In genomic region chr6:4748506-4748961, GRCm38 (mm10) we compare ENCODE assay signal across 8 mouse cellular contexts. TPM values are rescaled to one million over a fixed set of nuclear protein-coding genes. Genes with fewer than 3 reads are reported as not detected.
DNase-seq lines count a peak whose midpoint lies in the region; ATAC-seq and TF ChIP-seq lines count a peak whose summit lies in the region.

No protein-coding gene starts in this region.

- H3K4me2 ChIP-seq in embryonic facial prominence, embryonic 14.5 days (ENCODE audit: low read depth, low read length) = peak overlapping the region; percentile 54
- peak overlapping the region; percentile 60 for H3K4me2 ChIP-seq in hindbrain, embryonic 15.5 days
- H3K4me2 ChIP-seq in liver, postnatal 0 days (ENCODE audit: low read depth, low read length) = peak overlapping the region; percentile 74
- peak overlapping the region; percentile 57 for H3K4me2 ChIP-seq in stomach, embryonic 14.5 days (replicated peaks; ENCODE audit: low read depth, low read length)

- peak overlapping the region; percentile 74 for H3K27ac ChIP-seq in embryonic facial prominence, embryonic 14.5 days (replicated peaks; ENCODE audit: low read depth, low read length)
- peak overlapping the region; percentile 60 for H3K27ac ChIP-seq in hindbrain, embryonic 15.5 days (replicated peaks)
- H3K27ac ChIP-seq in liver, postnatal 0 days (ENCODE audit: low read depth) = peak overlapping the region; percentile 29; the same call in 1 of the 2 replicates
- no peak overlapping the region; the same call in 1 of the 2 replicates for H3K27ac ChIP-seq in stomach, embryonic 14.5 days (ENCODE audit: low read length)

- no peak for TF ChIP-seq CTCF in liver, postnatal 0 days (IDR thresholded peaks at IDR 0.05; ENCODE audit: low read depth)

- H3K9ac ChIP-seq in embryonic facial prominence, embryonic 14.5 days (ENCODE audit: low read depth, low read length) = peak overlapping the region; percentile 51
- H3K9ac ChIP-seq in hindbrain, embryonic 15.5 days = 0 out of 2 replicates have a peak overlapping the region, but pooled peaks have one; percentile 14
- H3K9ac ChIP-seq in liver, postnatal 0 days (replicated peaks) = no peak overlapping the region
- no peak overlapping the region for H3K9ac ChIP-seq in stomach, embryonic 14.5 days (replicated peaks; ENCODE audit: low read depth, low read length)

- peak overlapping the region; percentile 56 for H3K4me3 ChIP-seq in embryonic facial prominence, embryonic 14.5 days (ENCODE audit: low read depth, low read length)
- peak overlapping the region; percentile 42 for H3K4me3 ChIP-seq in hindbrain, embryonic 15.5 days
- H3K4me3 ChIP-seq in liver, postnatal 0 days (ENCODE audit: low read depth, low read length) = peak overlapping the region; percentile 36
- H3K4me3 ChIP-seq in stomach, embryonic 14.5 days (ENCODE audit: low read depth, low read length) = peak overlapping the region; percentile 36

- no peaks in the 10 kb centered on the region for H3K36me3 ChIP-seq in embryonic facial prominence, embryonic 14.5 days (ENCODE audit: control insufficient read depth, insufficient read depth, low read length)
- H3K36me3 ChIP-seq in hindbrain, embryonic 15.5 days = no peaks in the 10 kb centered on the region
- H3K36me3 ChIP-seq in liver, postnatal 0 days (replicated peaks; ENCODE audit: insufficient read depth, low read length) = no peaks in the 10 kb centered on the region
- no peaks in the 10 kb centered on the region for H3K36me3 ChIP-seq in stomach, embryonic 14.5 days (ENCODE audit: control insufficient read depth, insufficient read depth, low read length)

- H3K9me3 ChIP-seq in embryonic facial prominence, embryonic 14.5 days (ENCODE audit: control insufficient read depth, low read length) = peaks cover 24% of the 10 kb centered on the region
- no peaks in the 10 kb centered on the region for H3K9me3 ChIP-seq in hindbrain, embryonic 15.5 days
- no peaks in the 10 kb centered on the region for H3K9me3 ChIP-seq in liver, postnatal 0 days (ENCODE audit: low read length)
- H3K9me3 ChIP-seq in stomach, embryonic 14.5 days (ENCODE audit: control insufficient read depth, low read depth, low read length) = peaks cover 15% of the 10 kb centered on the region; the same call in 1 of the 2 replicates

- ATAC-seq in embryonic facial prominence, embryonic 14.5 days (ENCODE audit: low read depth) = peak; percentile 7; the same call in 1 of the 2 replicates
- peak; percentile 8; the same call in 1 of the 2 replicates for ATAC-seq in hindbrain, embryonic 15.5 days (ENCODE audit: low FRiP score, low read depth)
- ATAC-seq in liver, postnatal 0 days = peak; percentile 15; the same call in 1 of the 2 replicates
- 0 out of 2 replicates have a peak, but pooled peaks have one; percentile 11 for ATAC-seq in stomach, embryonic 14.5 days (ENCODE audit: insufficient number of reproducible peaks, insufficient read depth, low FRiP score, low read depth)

- no peak for TF ChIP-seq EP300 in liver, postnatal 0 days (IDR thresholded peaks at IDR 0.05; ENCODE audit: low read depth)

- no peaks in the 10 kb centered on the region for H3K27me3 ChIP-seq in embryonic facial prominence, embryonic 14.5 days (replicated peaks; ENCODE audit: control insufficient read depth, insufficient read depth, low read length)
- no peaks in the 10 kb centered on the region for H3K27me3 ChIP-seq in hindbrain, embryonic 15.5 days
- 0 out of 2 replicates have a peak, but pooled peaks cover 4% of the 10 kb centered on the region for H3K27me3 ChIP-seq in liver, postnatal 0 days (ENCODE audit: insufficient read depth, low read length)
- no peaks in the 10 kb centered on the region for H3K27me3 ChIP-seq in stomach, embryonic 14.5 days (ENCODE audit: control insufficient read depth, insufficient read depth, low read length)

- H3K4me1 ChIP-seq in embryonic facial prominence, embryonic 14.5 days (ENCODE audit: control insufficient read depth, insufficient read depth, low read length) = no peaks in the 10 kb centered on the region
- no peaks in the 10 kb centered on the region for H3K4me1 ChIP-seq in hindbrain, embryonic 15.5 days (replicated peaks)
- H3K4me1 ChIP-seq in liver, postnatal 0 days (ENCODE audit: insufficient read depth) = no peaks in the 10 kb centered on the region
- H3K4me1 ChIP-seq in stomach, embryonic 14.5 days (ENCODE audit: control insufficient read depth, insufficient read depth, low read length) = no peaks in the 10 kb centered on the region; the same call in 1 of the 2 replicates

- WGBS in embryonic facial prominence, embryonic 14.5 days = 54% methylated on average over 15 of the region's 15 CpGs
- 40% methylated on average over 15 of the region's 15 CpGs for WGBS in hindbrain, embryonic 15.5 days
- 56% methylated on average over 14 of the region's 15 CpGs for WGBS in liver, postnatal 0 days (ENCODE audit: insufficient replicate concordance)
- WGBS in stomach, embryonic 14.5 days = 48% methylated on average over 15 of the region's 15 CpGs

- peak; percentile 11 for DNase-seq in heart, adult 8-10 months (ENCODE audit: low spot score)
- no peak for DNase-seq in heart, postnatal 4 days
- peak; percentile 27 for DNase-seq in Muller cell, postnatal 12 days (ENCODE audit: inconsistent ontology term)
- no peak for DNase-seq in embryonic facial prominence, embryonic 14.5 days (ENCODE audit: low spot score)
- DNase-seq in liver, postnatal 0 days = no peak
- DNase-seq in thymus, adult 18-20 months = no peak

RNA-seq across cellular contexts. Expression of gene Peg10, which starts 1.4 kb away (rescaled TPM):
- 1 to 10 TPM in 2 of 4 experiments, under 1 TPM in 2; 0.83 to 1.2 (median 1.0) TPM for total RNA-seq in heart, adult 8-10 months (2022)
- 10 to 100 TPM in 1 of 2 experiments, 1 to 10 TPM in 1; 9.1 to 10.3 TPM for total RNA-seq in heart, postnatal 4 days (2021)
- 21.2 and 22.3 TPM in 2 replicates for polyA plus RNA-seq in embryonic facial prominence, embryonic 14.5 days (2014; fragmentation: Nextera tagmentation; extraction: Ambion mirVana)
- polyA plus RNA-seq in hindbrain, embryonic 15.5 days (2015; fragmentation: Nextera tagmentation; extraction: Ambion mirVana) = 6.6 and 7.0 TPM in 2 replicates
- polyA plus RNA-seq in liver, postnatal 0 days (2015; fragmentation: Nextera tagmentation; extraction: Ambion mirVana) = 1.1 and 1.2 TPM in 2 replicates
- 8.2 and 8.5 TPM in 2 replicates for polyA plus RNA-seq in stomach, embryonic 14.5 days (2014; fragmentation: Nextera tagmentation; extraction: Ambion mirVana)

RNA-seq across cellular contexts. Expression of gene Sgce, which starts 1.5 kb away (rescaled TPM):
- 10 to 100 TPM; 15.6 to 19.6 (median 17.3) TPM for total RNA-seq in heart, adult 8-10 months (2022)
- 10 to 100 TPM; 45.5 to 48.0 TPM for total RNA-seq in heart, postnatal 4 days (2021)
- polyA plus RNA-seq in embryonic facial prominence, embryonic 14.5 days (2014; fragmentation: Nextera tagmentation; extraction: Ambion mirVana) = 67.1 and 69.8 TPM in 2 replicates
- 57.6 and 60.8 TPM in 2 replicates for polyA plus RNA-seq in hindbrain, embryonic 15.5 days (2015; fragmentation: Nextera tagmentation; extraction: Ambion mirVana)
- 27.4 and 30.1 TPM in 2 replicates for polyA plus RNA-seq in liver, postnatal 0 days (2015; fragmentation: Nextera tagmentation; extraction: Ambion mirVana)
- 65.5 and 67.5 TPM in 2 replicates for polyA plus RNA-seq in stomach, embryonic 14.5 days (2014; fragmentation: Nextera tagmentation; extraction: Ambion mirVana)

Comparison
In these comparisons a context has a peak if more than half of its experiments do, and no peak if none do; other contexts are left out.
1. DNase-seq: peak in heart, adult 8-10 months (single experiment) and Muller cell, postnatal 12 days (single experiment); none in heart, postnatal 4 days (single experiment), embryonic facial prominence, embryonic 14.5 days (single experiment), liver, postnatal 0 days (single experiment) and thymus, adult 18-20 months (0 of 2).
2. H3K9ac ChIP-seq: peak in embryonic facial prominence, embryonic 14.5 days (single experiment) and hindbrain, embryonic 15.5 days (single experiment); none in liver, postnatal 0 days (single experiment) and stomach, embryonic 14.5 days (single experiment).
3. Peak in every context shown above with its lines, with median percentiles within 50 percentile points of each other: ATAC-seq, H3K4me2 ChIP-seq and H3K4me3 ChIP-seq.